ENCODE assay signal across 14 mouse cellular contexts in the genomic region with DNA sequence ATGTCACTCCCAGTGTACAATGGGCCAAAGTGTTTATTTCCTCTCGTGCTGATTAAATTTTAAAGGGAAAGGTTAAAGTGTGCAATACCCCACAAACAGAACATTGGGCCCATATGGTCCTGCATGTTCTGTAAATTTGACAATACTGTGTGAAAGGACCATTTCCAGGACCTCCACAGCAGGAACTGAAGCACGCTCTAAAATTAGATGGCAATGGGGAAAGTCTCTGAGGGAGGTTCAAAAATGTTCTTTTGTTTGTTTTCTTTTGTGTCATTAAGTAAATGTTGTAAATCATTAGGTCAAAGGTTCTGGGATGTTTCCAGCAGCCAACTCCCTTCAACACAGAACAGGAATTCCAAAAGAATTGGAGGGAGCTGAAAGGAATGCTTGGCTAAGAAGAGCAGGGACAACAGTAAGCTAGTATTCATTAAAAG. TPM values are rescaled to one million over a fixed set of nuclear protein-coding genes. Genes with fewer than 3 reads are reported as not detected.
DNase-seq lines count a peak whose midpoint lies in the region; ATAC-seq and TF ChIP-seq lines count a peak whose summit lies in the region.
"Had no signal": no experiment of that assay in that cellular context is flagged by ENCODE, and none has a peak within 500 bp of the region (broad histone marks: within the 10 kb centered on the region; RNA-seq: fewer than 3 reads in every experiment).

No protein-coding gene starts in this region.

- no peaks in the 10 kb centered on the region for H3K27me3 ChIP-seq in heart, adult 2 months (ENCODE audit: control insufficient read depth, insufficient read depth, low read length)
- no peaks in the 10 kb centered on the region for H3K27me3 ChIP-seq in heart, embryonic 10.5 days (ENCODE audit: insufficient read depth, poor library complexity, severe bottlenecking)
- H3K27me3 ChIP-seq in heart, embryonic 13.5 days (replicated peaks) = no peaks in the 10 kb centered on the region
- H3K27me3 ChIP-seq in kidney, embryonic 15.5 days = 0 out of 2 replicates have a peak, but pooled peaks cover 3% of the 10 kb centered on the region
- H3K27me3 ChIP-seq in hindbrain, embryonic 11.5 days (ENCODE audit: control insufficient read depth, insufficient read depth, low read length) = no peaks in the 10 kb centered on the region
- H3K27me3 ChIP-seq: CH12.LX had no signal

- H3K27ac ChIP-seq in heart, adult 2 months = peak overlapping the region; percentile 93
- no peak overlapping the region for H3K27ac ChIP-seq in heart, embryonic 10.5 days
- peak overlapping the region; percentile 21; the same call in 1 of the 2 replicates for H3K27ac ChIP-seq in heart, embryonic 13.5 days (replicated peaks)
- H3K27ac ChIP-seq in kidney, embryonic 15.5 days = peak overlapping the region; percentile 42; the same call in 1 of the 2 replicates
- no peak overlapping the region for H3K27ac ChIP-seq in hindbrain, embryonic 11.5 days (ENCODE audit: low read depth, low read length)

- intact Hi-C loops in heart, adult 2 months (cut with DNase I) = loop anchor here (1.0 kb wide), 2 partner anchors 14 to 66 kb away; no protein-coding TSS in a partner anchor

- no peak overlapping the region for H3K4me3 ChIP-seq in heart, adult 2 months
- H3K4me3 ChIP-seq in heart, embryonic 10.5 days = no peak overlapping the region
- no peak overlapping the region for H3K4me3 ChIP-seq in heart, embryonic 13.5 days
- H3K4me3 ChIP-seq in kidney, embryonic 15.5 days (replicated peaks) = no peak overlapping the region
- H3K4me3 ChIP-seq in hindbrain, embryonic 11.5 days (ENCODE audit: low read depth, low read length) = no peak overlapping the region
- H3K4me3 ChIP-seq: myocyte had no signal

- no peak for TF ChIP-seq CTCF in heart, adult 2 months (IDR thresholded peaks at IDR 0.05)

- H3K4me1 ChIP-seq in heart, adult 2 months (ENCODE audit: control insufficient read depth, insufficient read depth, low read length) = peaks cover 19% of the 10 kb centered on the region
- 0 out of 2 replicates have a peak, but pooled peaks cover under 1% of the 10 kb centered on the region for H3K4me1 ChIP-seq in heart, embryonic 10.5 days
- H3K4me1 ChIP-seq in heart, embryonic 13.5 days = peaks cover 8% of the 10 kb centered on the region; the same call in 1 of the 2 replicates
- peaks cover 14% of the 10 kb centered on the region; the same call in 1 of the 2 replicates for H3K4me1 ChIP-seq in kidney, embryonic 15.5 days
- H3K4me1 ChIP-seq in hindbrain, embryonic 11.5 days (replicated peaks; ENCODE audit: control insufficient read depth, insufficient read depth, low read length) = no peaks in the 10 kb centered on the region

- peaks cover 10% of the 10 kb centered on the region for H3K36me3 ChIP-seq in heart, adult 2 months (ENCODE audit: control insufficient read depth, insufficient read depth, low read length)
- no peaks in the 10 kb centered on the region for H3K36me3 ChIP-seq in heart, embryonic 10.5 days
- H3K36me3 ChIP-seq in heart, embryonic 13.5 days = no peaks in the 10 kb centered on the region
- no peaks in the 10 kb centered on the region for H3K36me3 ChIP-seq in kidney, embryonic 15.5 days
- H3K36me3 ChIP-seq in hindbrain, embryonic 11.5 days (ENCODE audit: control insufficient read depth, insufficient read depth, low read length) = no peaks in the 10 kb centered on the region

- H3K4me2 ChIP-seq in heart, embryonic 13.5 days = no peak overlapping the region
- no peak overlapping the region for H3K4me2 ChIP-seq in kidney, embryonic 15.5 days
- H3K4me2 ChIP-seq in hindbrain, embryonic 11.5 days (replicated peaks; ENCODE audit: low read depth, low read length) = no peak overlapping the region

- DNase-seq in heart, adult 2 months = peak in 1 of 2 experiments; percentile 52
- DNase-seq in heart, embryonic 10.5 days (ENCODE audit: low spot score) = no peak
- DNase-seq in lung, postnatal 36 days = peak; percentile 85
- no peak for DNase-seq in hindbrain, embryonic 11.5 days (ENCODE audit: low spot score)
- no peak for DNase-seq in cerebellum, adult 9-11 months
- no peak for DNase-seq in c-Kit-positive CD71-positive TER-119-positive erythroid progenitor cells, embryonic 14.5 days (ENCODE audit: low spot score)
- DNase-seq: cerebellum, adult 11-12 months; retina, postnatal 1 day had no signal

- peak; percentile 44; the same call in 1 of the 2 replicates for TF ChIP-seq POLR2A in heart, adult 2 months (IDR thresholded peaks at IDR 0.05; ENCODE audit: insufficient read depth, low read depth, low read length)

- 0 out of 2 replicates have a peak, but pooled peaks have one; percentile 14 for TF ChIP-seq EP300 in heart, adult 2 months (IDR thresholded peaks at IDR 0.05; ENCODE audit: insufficient read depth, low read depth, low read length)

- H3K79me2 ChIP-seq in heart, adult 2 months (replicated peaks; ENCODE audit: control insufficient read depth, insufficient read depth, low read length) = no peaks in the 10 kb centered on the region

- 33% methylated on average over 2 of the region's 2 CpGs for WGBS in heart, adult 2 months
- WGBS in heart, embryonic 10.5 days = 47% methylated on average over 2 of the region's 2 CpGs
- 43% methylated on average over 2 of the region's 2 CpGs for WGBS in heart, embryonic 13.5 days
- 21% methylated on average over 2 of the region's 2 CpGs for WGBS in kidney, embryonic 15.5 days
- 38% methylated on average over 2 of the region's 2 CpGs for WGBS in hindbrain, embryonic 11.5 days

- no peaks in the 10 kb centered on the region for H3K9me3 ChIP-seq in heart, embryonic 10.5 days
- no peaks in the 10 kb centered on the region for H3K9me3 ChIP-seq in heart, embryonic 13.5 days
- no peaks in the 10 kb centered on the region for H3K9me3 ChIP-seq in kidney, embryonic 15.5 days (replicated peaks)
- no peaks in the 10 kb centered on the region for H3K9me3 ChIP-seq in hindbrain, embryonic 11.5 days (ENCODE audit: control insufficient read depth, low read length)

- H3K9ac ChIP-seq in heart, adult 2 months (ENCODE audit: low read depth, low read length) = no peak overlapping the region
- H3K9ac ChIP-seq in heart, embryonic 13.5 days = no peak overlapping the region
- no peak overlapping the region for H3K9ac ChIP-seq in kidney, embryonic 15.5 days
- no peak overlapping the region for H3K9ac ChIP-seq in hindbrain, embryonic 11.5 days (ENCODE audit: low read depth, low read length)

- ATAC-seq in heart, embryonic 13.5 days (ENCODE audit: extremely low read depth, insufficient number of reproducible peaks, low FRiP score, low TSS enrichment) = no peak
- ATAC-seq in kidney, embryonic 15.5 days (replicated peaks; ENCODE audit: low FRiP score) = peak; percentile 87
- no peak for ATAC-seq in hindbrain, embryonic 11.5 days (ENCODE audit: low FRiP score)
- ATAC-seq: activated CD4-positive, CD25-positive, alpha-beta regulatory T cell, adult 4 months had no signal

RNA-seq across cellular contexts. Expression of a gene that starts 35.5 kb away (rescaled TPM):
- total RNA-seq in heart, adult 2 months (2021) = 1,000 to 10,000 TPM; 1,665 to 1,999 TPM
- polyA plus RNA-seq in heart, adult 2 months (2012; rRNA removed) = 341 and 831 TPM in 2 replicates
- polyA plus RNA-seq in heart, embryonic 10.5 days (2016; fragmentation: Nextera tagmentation; extraction: Ambion mirVana) = 19.3 and 33.8 TPM in 2 replicates
- polyA plus RNA-seq in heart, embryonic 13.5 days (2015; fragmentation: Nextera tagmentation; extraction: Ambion mirVana) = 74.1 and 80.4 TPM in 2 replicates
- 10.1 and 11.2 TPM in 2 replicates for polyA plus RNA-seq in kidney, embryonic 15.5 days (2015; fragmentation: Nextera tagmentation; extraction: Ambion mirVana)
- 2.2 and 2.8 TPM in 2 replicates for polyA plus RNA-seq in hindbrain, embryonic 11.5 days (2014; fragmentation: Nextera tagmentation; extraction: Ambion mirVana)

RNA-seq across cellular contexts. Expression of a gene that starts 38.2 kb away (rescaled TPM):
- under 1 TPM; 0.70 to 0.76 TPM for total RNA-seq in heart, adult 2 months (2021)
- polyA plus RNA-seq in heart, adult 2 months (2012; rRNA removed) = 0.08 and 0.12 TPM in 2 replicates
- polyA plus RNA-seq in heart, embryonic 10.5 days (2016; fragmentation: Nextera tagmentation; extraction: Ambion mirVana) = not detected in 2 replicates
- not detected in 2 replicates for polyA plus RNA-seq in heart, embryonic 13.5 days (2015; fragmentation: Nextera tagmentation; extraction: Ambion mirVana)
- not detected in 2 replicates for polyA plus RNA-seq in kidney, embryonic 15.5 days (2015; fragmentation: Nextera tagmentation; extraction: Ambion mirVana)
- polyA plus RNA-seq in hindbrain, embryonic 11.5 days (2014; fragmentation: Nextera tagmentation; extraction: Ambion mirVana) = 1.6 and 3.1 TPM in 2 replicates
- total RNA-seq: layer of hippocampus, postnatal 25 days had no signal
- polyA plus RNA-seq: activated CD4-positive, CD25-positive, alpha-beta regulatory T cell, adult 4 months; myocyte had no signal

Comparison
In these comparisons a context has a peak if more than half of its experiments do, and no peak if none do; other contexts are left out.
1. H3K27ac ChIP-seq: peak in heart, adult 2 months (single experiment), heart, embryonic 13.5 days (single experiment) and kidney, embryonic 15.5 days (single experiment); none in heart, embryonic 10.5 days (single experiment) and hindbrain, embryonic 11.5 days (single experiment).